Mouse (Mus musculus) midbrain, embryonic 11.5 days (tissue): ENCODE measurements at regions not wholly inside any gene's neighbourhood (a gene's known extent, or its start where the extent isn't known, plus 50 kb on each side); places are given as distances from the start of the nearest gene placed in this dataset.
A peak's percentile ranks its signal among the peaks of the same experiment; 100 is the strongest.

Source experiments
- ATAC-seq: fragments of 200-750 bp; cut with Nextera tagmentation; 2 replicates; pipeline ENCODE4 v1.8.0; 2017; ENCODE audit warnings: moderate TSS enrichment, moderate library complexity; ENCODE audit not compliant: low FRiP score
- DNase-seq: peaks from one replicate; pipeline ENCODE4 v3.0.0; 2015; ENCODE audit warnings: low spot score; ENCODE audit errors: missing footprints
- H3K27ac ChIP-seq: fragments of 300-500 bp; sonication (generic); 2 replicates; pipeline ENCODE4 v1.5.1; 2014; ENCODE audit warnings: low read depth, low read length
- H3K27me3 ChIP-seq: fragments of 300-500 bp; sonication (generic); 2 replicates; pipeline ENCODE4 v1.6.1; 2014; ENCODE audit warnings: mild to moderate bottlenecking, low read length, moderate library complexity, mixed read lengths; ENCODE audit not compliant: control insufficient read depth, insufficient read depth
- H3K36me3 ChIP-seq: fragments of 300-500 bp; sonication (generic); 2 replicates; pipeline ENCODE4 v1.6.1; 2014; ENCODE audit warnings: mild to moderate bottlenecking, low read length, moderate library complexity, mixed read lengths; ENCODE audit not compliant: control insufficient read depth, insufficient read depth
- H3K4me1 ChIP-seq: fragments of 300-500 bp; sonication (generic); 2 replicates; pipeline ENCODE4 v1.6.1; 2014; ENCODE audit warnings: low read length; ENCODE audit not compliant: control insufficient read depth, insufficient read depth
- H3K4me2 ChIP-seq: fragments of 300-500 bp; sonication (generic); 2 replicates; pipeline ENCODE4 v1.6.1; 2014; ENCODE audit warnings: mild to moderate bottlenecking, moderate library complexity
- H3K4me3 ChIP-seq: fragments of 300-500 bp; sonication (generic); 2 replicates; pipeline ENCODE4 v1.5.1; 2014; ENCODE audit warnings: low read depth, low read length
- H3K9ac ChIP-seq: fragments of 300-500 bp; sonication (generic); 2 replicates; pipeline ENCODE4 v1.6.1; 2014; ENCODE audit warnings: low read length
- H3K9me3 ChIP-seq: fragments of 300-500 bp; sonication (generic); 2 replicates; pipeline ENCODE4 v1.6.1; 2016; ENCODE audit warnings: low read length; ENCODE audit not compliant: control insufficient read depth
- WGBS: fragments of 180-500 bp; shearing (Covaris S2); extraction: QIAGEN DNeasy Blood & Tissue Kit; methylation state at CpG from one replicate; pipeline ENCODE4 v1.1.7; 2014; 5-methylcytosine and 5-hydroxymethylcytosine counted together

- Histone ChIP-seq H3K36me3 (no peaks in the 10 kb centered on the region), H3K4me3 (no peak overlapping the region), H3K4me1 (no peaks in the 10 kb centered on the region), H3K9me3 (no peaks in the 10 kb centered on the region), H3K9ac (no peak overlapping the region), H3K27me3 (no peaks in the 10 kb centered on the region), H3K27ac (no peak overlapping the region), H3K4me2 (no peak overlapping the region)
- WGBS, result 87% methylated on average over 4 of the region's 4 CpGs
- no peak for ATAC-seq
- DNase-seq, result no peak
Measured at GRCm38 (mm10) chr17:82731561-82731960, 483.5 kb upstream of the Pkdcc start.

GRCm38 (mm10) chr17:82742445-82742844 lies 472.6 kb upstream of the Pkdcc start:
- Histone ChIP-seq H3K9me3 (no peaks in the 10 kb centered on the region), H3K9ac (no peak overlapping the region), H3K4me2 (no peak overlapping the region), H3K27ac (no peak overlapping the region), H3K4me3 (no peak overlapping the region), H3K4me1 (no peaks in the 10 kb centered on the region), H3K27me3 (no peaks in the 10 kb centered on the region), H3K36me3 (no peaks in the 10 kb centered on the region)
- no peak for ATAC-seq
- 88% methylated on average over 1 of the region's 1 CpGs for WGBS
- no peak for DNase-seq

DNA sequence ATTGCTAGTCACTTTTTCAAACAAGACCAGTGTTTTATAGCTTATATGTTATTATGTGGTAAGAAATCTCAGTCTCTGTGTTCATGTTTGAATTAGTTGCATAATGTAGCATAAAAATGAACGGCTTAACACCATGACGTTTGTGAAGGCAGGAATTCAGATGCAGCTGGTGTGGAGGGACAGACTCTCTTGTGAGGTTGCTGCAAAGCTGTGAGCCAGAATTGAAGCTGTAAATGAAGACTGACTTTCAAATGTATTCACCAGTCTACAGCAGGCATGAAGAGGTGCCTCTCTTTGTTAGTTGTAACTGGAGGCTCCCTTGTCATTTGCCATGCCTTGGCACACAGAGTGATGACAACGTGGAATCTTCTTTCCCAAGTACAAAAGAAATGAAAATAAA lies 457.7 kb upstream of the Pkdcc start:
- no peaks in the 10 kb centered on the region for H3K4me1 ChIP-seq
- DNase-seq, result no peak
- H3K9me3 ChIP-seq, result no peaks in the 10 kb centered on the region
- H3K27ac ChIP-seq, result no peak overlapping the region
- no peak overlapping the region for H3K4me2 ChIP-seq
- 76% methylated on average over 3 of the region's 3 CpGs for WGBS
- no peaks in the 10 kb centered on the region for H3K27me3 ChIP-seq
- H3K9ac ChIP-seq, result no peak overlapping the region
- H3K4me3 ChIP-seq, result no peak overlapping the region
- H3K36me3 ChIP-seq, result no peaks in the 10 kb centered on the region
- no peak for ATAC-seq

DNA sequence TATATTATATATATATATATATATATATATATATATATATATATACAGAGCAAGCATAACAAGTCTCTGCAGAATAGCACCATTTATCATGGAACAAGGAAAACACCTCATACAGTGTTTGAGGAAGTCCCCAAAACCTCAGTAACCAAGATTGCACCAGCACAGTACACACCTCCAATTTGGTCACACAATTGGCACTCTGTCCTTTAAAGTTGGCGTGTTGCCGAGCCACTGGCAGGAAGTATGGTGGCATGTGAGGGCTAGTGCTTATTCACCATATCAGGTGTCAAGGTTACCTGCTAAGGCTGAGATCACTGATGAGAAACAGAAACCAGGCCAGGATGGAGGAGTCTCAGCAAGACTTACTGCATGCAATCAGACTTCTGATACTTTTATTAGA lies 436.0 kb upstream of the Pkdcc start:
- no peak for ATAC-seq
- Histone ChIP-seq H3K4me1 (no peaks in the 10 kb centered on the region), H3K27ac (no peak overlapping the region), H3K4me2 (no peak overlapping the region), H3K27me3 (no peaks in the 10 kb centered on the region), H3K9ac (no peak overlapping the region), H3K36me3 (no peaks in the 10 kb centered on the region), H3K4me3 (no peak overlapping the region), H3K9me3 (no peaks in the 10 kb centered on the region)
- DNase-seq, result no peak
- 86% methylated on average over 2 of the region's 2 CpGs for WGBS

- Histone ChIP-seq H3K4me2 (no peak overlapping the region), H3K9ac (no peak overlapping the region), H3K9me3 (no peaks in the 10 kb centered on the region), H3K27ac (no peak overlapping the region), H3K27me3 (no peaks in the 10 kb centered on the region), H3K4me1 (no peaks in the 10 kb centered on the region), H3K36me3 (no peaks in the 10 kb centered on the region), H3K4me3 (no peak overlapping the region)
- DNase-seq (peak; percentile 26), ATAC-seq (no peak)
- 78% methylated on average over 3 of the region's 3 CpGs for WGBS
Measured at GRCm38 (mm10) chr17:82822129-82822528, 393.0 kb upstream of the Pkdcc start.

DNA sequence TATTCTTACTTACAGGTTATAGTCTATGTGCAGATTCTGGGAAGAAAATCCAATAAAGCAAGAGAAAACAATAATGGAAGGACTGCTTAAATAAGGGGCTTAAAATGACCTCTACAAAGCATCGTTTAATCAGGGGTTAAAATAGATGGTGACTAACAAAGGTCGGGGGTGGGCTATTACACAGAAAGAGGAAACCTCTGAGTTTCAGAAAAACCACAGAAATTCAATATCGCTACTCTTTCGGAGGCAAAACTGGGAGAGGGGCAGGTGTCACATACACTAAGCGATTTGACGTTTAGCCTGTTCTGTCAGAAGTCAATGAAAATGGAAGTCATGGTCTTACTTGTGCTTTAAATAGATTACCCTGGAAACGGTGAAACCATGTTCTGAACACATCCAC lies 391.0 kb upstream of the Pkdcc start:
- H3K4me2 ChIP-seq, result no peak overlapping the region
- H3K4me1 ChIP-seq, result no peaks in the 10 kb centered on the region
- H3K27me3 ChIP-seq, result no peaks in the 10 kb centered on the region
- H3K9ac ChIP-seq, result no peak overlapping the region
- DNase-seq (no peak), ATAC-seq (no peak)
- no peak overlapping the region for H3K27ac ChIP-seq
- 83% methylated on average over 7 of the region's 7 CpGs for WGBS
- H3K9me3 ChIP-seq, result no peaks in the 10 kb centered on the region
- no peaks in the 10 kb centered on the region for H3K36me3 ChIP-seq
- H3K4me3 ChIP-seq, result no peak overlapping the region

DNA sequence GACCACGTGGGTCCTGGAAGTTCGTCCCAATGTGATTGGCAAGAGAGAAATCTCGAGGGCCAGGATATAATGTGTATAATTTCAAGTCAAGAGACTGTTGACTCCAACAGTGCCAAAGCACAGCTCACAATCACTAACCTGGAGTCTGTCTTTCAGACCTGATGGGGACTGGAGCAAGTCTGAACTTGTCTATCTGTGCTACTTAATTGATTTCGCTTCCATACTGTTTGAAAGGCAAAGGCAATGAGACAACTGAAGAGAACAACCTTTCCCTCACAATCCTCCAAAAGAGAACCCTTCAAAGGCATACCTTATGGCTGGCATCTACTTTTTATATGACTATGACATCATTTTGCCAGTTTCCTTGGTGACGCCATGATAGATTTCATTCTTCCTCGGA lies 390.5 kb upstream of the Pkdcc start:
- ATAC-seq (no peak), DNase-seq (peak; percentile 56)
- H3K9ac ChIP-seq, result no peak overlapping the region
- H3K27me3 ChIP-seq, result no peaks in the 10 kb centered on the region
- no peaks in the 10 kb centered on the region for H3K36me3 ChIP-seq
- H3K27ac ChIP-seq, result no peak overlapping the region
- WGBS, result 94% methylated on average over 6 of the region's 6 CpGs
- no peaks in the 10 kb centered on the region for H3K4me1 ChIP-seq
- no peaks in the 10 kb centered on the region for H3K9me3 ChIP-seq
- H3K4me2 ChIP-seq, result no peak overlapping the region
- H3K4me3 ChIP-seq, result no peak overlapping the region

DNA sequence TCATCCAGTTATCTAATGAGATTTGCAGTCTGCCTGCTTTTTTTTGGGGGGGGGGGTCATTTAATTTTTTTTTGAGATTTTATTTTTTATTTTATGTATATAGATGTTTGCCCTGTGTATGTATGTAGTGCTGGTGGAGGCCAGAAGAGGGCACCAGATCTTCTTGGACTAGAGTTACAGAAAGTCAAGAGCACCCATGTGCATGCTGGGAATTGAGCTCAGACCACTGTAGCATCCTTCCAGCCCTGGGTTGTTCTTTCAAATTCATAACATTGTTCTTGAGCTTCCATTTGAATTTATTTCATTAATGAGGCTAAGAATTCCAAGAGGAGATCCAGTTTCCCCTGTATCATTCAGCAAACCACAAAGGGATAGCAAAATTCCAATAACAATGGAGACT lies 387.9 kb upstream of the Pkdcc start:
- DNase-seq (no peak), ATAC-seq (no peak)
- H3K4me1 ChIP-seq, result no peaks in the 10 kb centered on the region
- no peak overlapping the region for H3K9ac ChIP-seq
- H3K27me3 ChIP-seq, result no peaks in the 10 kb centered on the region
- no peaks in the 10 kb centered on the region for H3K36me3 ChIP-seq
- H3K4me2 ChIP-seq, result no peak overlapping the region
- no peak overlapping the region for H3K4me3 ChIP-seq
- H3K9me3 ChIP-seq, result no peaks in the 10 kb centered on the region
- H3K27ac ChIP-seq, result no peak overlapping the region

- H3K4me1 ChIP-seq, result no peaks in the 10 kb centered on the region
- H3K27ac ChIP-seq, result no peak overlapping the region
- H3K27me3 ChIP-seq, result no peaks in the 10 kb centered on the region
- H3K4me3 ChIP-seq, result no peak overlapping the region
- ATAC-seq (no peak), DNase-seq (no peak)
- WGBS, result 95% methylated on average over 8 of the region's 8 CpGs
- H3K9ac ChIP-seq, result no peak overlapping the region
- H3K4me2 ChIP-seq, result no peak overlapping the region
- no peaks in the 10 kb centered on the region for H3K9me3 ChIP-seq
- no peaks in the 10 kb centered on the region for H3K36me3 ChIP-seq
Measured at GRCm38 (mm10) chr17:82827841-82828240, 387.3 kb upstream of the Pkdcc start.

GRCm38 (mm10) chr17:82828434-82828997 lies 386.6 kb upstream of the Pkdcc start:
- no peaks in the 10 kb centered on the region for H3K27me3 ChIP-seq
- no peak overlapping the region for H3K4me2 ChIP-seq
- WGBS, result 77% methylated on average over 5 of the region's 5 CpGs
- DNase-seq (peak; percentile 47), ATAC-seq (no peak)
- H3K4me3 ChIP-seq, result no peak overlapping the region
- no peaks in the 10 kb centered on the region for H3K36me3 ChIP-seq
- H3K9ac ChIP-seq, result no peak overlapping the region
- no peaks in the 10 kb centered on the region for H3K9me3 ChIP-seq
- no peaks in the 10 kb centered on the region for H3K4me1 ChIP-seq
- H3K27ac ChIP-seq, result no peak overlapping the region
